Mouse (Mus musculus): ENCODE results near the gene Gpr183.

The Gpr183 gene

GRCm38 (mm10) chr14:121987691-121988090 lies 22.7 kb upstream of the Gpr183 start:
- DNase-seq (ENCODE audit: low read depth, low spot score), result no peak

DNA sequence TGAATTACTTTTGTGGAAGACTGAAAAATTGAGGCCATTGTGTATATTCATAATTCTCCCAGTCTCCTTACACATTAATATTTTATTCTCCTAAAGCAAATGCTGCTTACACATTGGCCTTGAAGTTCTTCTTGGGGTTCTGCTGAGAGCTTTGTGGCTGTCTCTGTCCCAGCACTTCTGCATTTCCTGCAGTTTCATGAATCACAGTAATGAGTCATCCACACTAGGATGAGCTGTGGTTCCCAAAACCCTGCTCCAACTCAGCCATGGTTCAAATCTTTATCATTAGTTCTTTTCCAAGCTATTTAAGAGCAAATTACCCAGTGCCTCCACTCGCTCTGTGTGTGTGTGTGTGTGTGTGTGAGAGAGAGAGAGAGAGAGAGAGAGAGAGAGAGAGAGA lies 22.3 kb upstream of the Gpr183 start:
- no peak for DNase-seq (ENCODE audit: low read depth, low spot score)

DNA sequence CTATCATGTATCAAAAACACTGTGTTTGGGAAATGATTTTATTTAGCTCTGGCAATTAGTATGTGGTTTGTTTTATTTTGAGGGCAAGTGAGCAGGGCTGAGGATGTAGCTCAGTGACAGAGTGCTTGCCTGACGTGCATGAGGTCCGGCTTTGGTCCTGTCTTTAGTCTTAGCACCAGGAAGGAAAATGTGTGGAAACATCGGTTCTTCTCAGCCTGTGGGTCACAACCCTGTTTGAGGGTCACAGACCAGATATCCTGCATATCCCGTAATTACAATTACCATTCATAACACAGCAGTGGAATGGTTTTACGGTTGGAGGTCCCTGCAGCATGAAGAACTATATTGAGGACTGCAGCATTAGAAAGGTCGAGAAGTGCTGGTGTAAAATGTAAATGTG lies 21.0 kb upstream of the Gpr183 start:
- DNase-seq (ENCODE audit: low read depth, low spot score), result no peak

DNA sequence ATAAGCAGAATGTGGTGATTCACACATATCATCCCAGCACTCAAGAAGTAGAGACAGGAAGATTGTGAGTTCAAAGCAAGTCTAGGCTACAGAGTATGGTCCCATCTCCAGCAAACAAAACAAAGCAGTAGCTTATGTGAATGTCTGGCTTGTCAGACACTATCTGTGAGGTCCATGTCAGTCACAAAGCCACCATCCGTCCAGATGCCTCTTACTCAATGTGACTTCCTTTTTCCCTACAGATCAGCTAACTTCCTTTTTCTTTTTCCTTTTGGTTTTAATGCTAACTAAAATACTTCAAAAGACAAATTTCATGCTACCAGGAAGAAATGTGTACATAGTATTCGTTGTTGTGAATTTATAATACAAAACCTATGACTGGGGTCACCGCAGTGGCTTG lies 20.5 kb upstream of the Gpr183 start:
- no peak for DNase-seq (ENCODE audit: low read depth, low spot score)

DNA sequence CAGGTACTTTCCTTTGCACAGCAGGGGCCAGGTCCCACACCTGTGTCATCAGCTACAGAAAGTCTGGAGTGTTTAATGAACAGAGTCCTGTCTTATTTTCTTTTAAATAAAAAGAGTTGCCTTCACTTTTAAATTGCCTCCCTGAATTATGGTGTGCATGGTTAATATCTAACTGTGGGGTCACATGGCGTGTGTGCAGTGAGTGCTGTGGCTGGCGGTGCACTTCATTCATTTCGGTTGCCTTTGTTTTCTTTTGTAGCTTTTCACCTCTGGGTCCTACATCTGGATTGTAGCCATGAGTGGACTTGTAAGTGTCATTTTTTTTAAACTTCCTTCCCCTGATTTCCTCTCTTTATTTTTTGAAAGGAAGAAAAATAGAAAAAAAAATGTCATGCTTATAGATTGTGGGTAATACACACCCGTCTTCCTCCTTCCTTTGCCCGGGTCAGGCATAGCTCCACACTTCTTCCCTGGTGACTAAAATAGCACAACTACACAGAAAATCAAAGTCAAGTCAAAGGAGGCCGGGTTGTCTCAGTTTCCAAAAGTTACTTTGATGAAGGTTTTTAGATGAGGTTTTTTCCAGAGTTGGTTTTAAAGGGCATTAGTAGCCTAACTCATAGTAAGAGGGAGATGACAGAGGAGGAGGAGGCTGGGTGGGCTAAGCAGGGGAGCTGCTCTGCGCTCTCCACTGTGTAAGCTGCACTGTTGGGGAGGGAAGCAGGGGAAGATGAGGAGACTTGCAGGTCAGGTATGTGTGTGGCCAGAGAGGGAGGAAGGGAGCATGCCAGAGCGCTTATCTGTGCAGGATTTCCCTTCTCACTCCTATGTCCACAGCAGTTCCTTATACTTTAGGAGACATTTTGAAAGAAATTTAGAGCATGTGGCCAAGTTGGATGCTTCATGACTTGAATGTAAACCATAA lies 18.3 kb upstream of the Gpr183 start:
- no peak for DNase-seq (ENCODE audit: low read depth, low spot score)

- no peak for DNase-seq (ENCODE audit: low read depth, low spot score)
Measured at GRCm38 (mm10) chr14:121981531-121981930, 16.5 kb upstream of the Gpr183 start.

- DNase-seq (ENCODE audit: low read depth, low spot score), result no peak
Measured at GRCm38 (mm10) chr14:121973114-121973513, 8.1 kb upstream of the Gpr183 start.

DNA sequence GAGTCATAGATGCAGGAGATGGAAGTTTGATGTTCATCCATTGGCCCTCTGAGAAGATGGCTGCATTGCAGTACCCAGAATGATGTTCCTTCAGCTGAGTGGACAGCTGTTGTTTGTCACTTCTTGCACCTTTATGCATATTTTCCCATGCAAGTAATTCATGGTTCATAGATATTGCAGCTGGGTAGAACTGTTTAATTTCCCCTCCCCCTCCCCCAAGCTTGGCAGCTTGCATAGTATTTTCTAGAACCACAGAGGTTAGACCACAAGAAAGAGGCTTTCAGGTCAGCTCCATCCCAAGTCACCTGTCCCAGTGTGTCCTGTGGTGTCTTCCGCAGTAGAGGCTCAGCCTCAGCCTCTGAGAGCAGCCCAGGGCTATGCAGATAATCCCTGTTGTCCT lies 5.4 kb upstream of the Gpr183 start:
- DNase-seq (ENCODE audit: low read depth, low spot score), result no peak

- DNase-seq (ENCODE audit: low read depth, low spot score), result no peak
Measured at GRCm38 (mm10) chr14:121967095-121967494, 2.1 kb upstream of the Gpr183 start.

- DNase-seq (ENCODE audit: low read depth, low spot score), result no peak
Measured at GRCm38 (mm10) chr14:121965461-121965860, 466 bp upstream of the Gpr183 start.

GRCm38 (mm10) chr14:121963942-121964335 lies 1.1 kb downstream of the Gpr183 start:
- DNase-seq (ENCODE audit: low read depth, low spot score), result no peak

DNA sequence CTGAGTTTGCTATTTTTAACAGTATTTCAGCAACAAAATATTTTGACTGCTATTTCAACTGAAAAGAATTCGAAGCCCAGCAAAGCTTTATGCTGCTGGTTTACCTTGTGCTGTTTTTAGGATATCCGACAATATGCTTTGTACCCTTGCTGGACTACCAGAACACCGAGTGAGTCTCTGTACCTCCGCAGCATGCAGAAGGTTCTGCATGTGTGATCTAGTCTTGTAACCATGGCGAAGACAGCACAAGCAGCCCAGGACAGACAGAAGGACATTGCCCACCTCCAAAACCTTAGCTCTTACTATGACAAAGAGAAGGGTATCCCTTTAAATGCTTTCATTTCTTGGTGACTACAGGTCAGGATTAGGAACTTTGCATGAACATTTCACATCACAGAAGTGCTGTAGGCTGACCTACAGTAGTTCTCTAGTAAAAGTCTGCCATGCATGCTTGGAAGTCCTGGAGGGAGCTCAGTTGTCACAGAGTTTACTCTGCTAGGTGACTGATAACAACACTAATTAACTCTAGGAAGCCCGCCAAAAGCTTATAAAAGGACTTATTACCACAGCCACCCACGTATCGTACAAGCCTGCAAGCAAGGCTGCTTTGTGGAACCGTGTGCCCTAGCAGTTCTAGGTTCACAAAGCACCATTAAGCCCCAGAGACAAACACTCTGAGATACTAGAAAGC lies 1.6 kb downstream of the Gpr183 start:
- no peak for DNase-seq (ENCODE audit: low read depth, low spot score)

GRCm38 (mm10) chr14:121962128-121962890 lies 2.7 kb downstream of the Gpr183 start:
- DNase-seq (ENCODE audit: low read depth, low spot score), result no peak

DNA sequence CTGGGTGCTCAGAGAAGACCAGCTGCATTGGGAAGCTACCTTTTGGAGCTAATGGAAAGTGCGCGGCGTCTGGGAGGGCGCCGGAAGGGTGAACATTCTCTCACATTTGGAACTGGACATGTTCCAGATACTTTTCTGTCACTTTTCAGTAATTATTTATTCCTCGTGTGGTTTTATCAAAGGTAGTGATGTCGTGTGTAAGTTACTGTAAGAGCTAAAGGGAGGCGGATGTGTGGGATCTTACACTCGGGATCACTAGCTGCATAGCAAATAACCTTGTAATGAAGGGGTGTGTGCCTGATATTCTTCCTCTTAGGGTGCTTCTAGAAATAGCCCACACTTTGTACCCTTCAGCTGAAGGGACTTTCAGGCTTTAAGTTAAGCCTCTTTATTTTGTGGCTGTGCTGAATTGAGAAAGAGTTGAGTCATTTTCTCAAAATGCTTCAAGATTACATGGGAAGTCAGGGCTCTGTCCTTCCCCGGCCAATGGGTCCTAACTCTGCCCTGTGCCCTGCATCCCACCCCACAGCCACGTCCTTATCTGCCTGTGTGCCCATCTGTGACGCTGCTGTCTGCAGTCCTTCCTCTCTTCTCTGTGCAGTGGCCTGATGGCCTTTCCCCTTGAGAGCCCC lies 3.4 kb downstream of the Gpr183 start:
- no peak for DNase-seq (ENCODE audit: low read depth, low spot score)

- no peak for DNase-seq (ENCODE audit: low read depth, low spot score)
Measured at GRCm38 (mm10) chr14:121960997-121961396, 4.0 kb downstream of the Gpr183 start.

DNA sequence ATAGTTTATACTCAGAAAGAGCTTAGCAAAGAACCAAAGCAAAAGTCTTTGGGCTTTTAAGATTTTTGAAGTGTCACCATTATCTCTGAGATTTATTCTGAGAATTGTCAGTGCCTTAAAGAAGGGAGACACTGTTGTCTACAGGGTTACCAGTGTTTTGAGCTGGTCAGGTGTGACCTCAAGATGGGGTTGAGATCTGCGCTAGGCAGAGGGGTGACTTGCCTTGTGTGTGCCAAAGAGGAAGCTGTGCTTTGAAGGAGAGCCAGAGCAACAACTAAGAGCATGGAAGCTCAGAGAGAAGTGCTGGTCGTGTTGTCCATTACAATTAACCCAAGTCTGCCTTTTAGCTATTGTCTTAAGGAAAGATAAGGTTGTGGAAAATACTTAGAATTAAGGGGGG lies 4.5 kb downstream of the Gpr183 start:
- no peak for DNase-seq (ENCODE audit: low read depth, low spot score)

GRCm38 (mm10) chr14:121960031-121960430 lies 5.0 kb downstream of the Gpr183 start:
- DNase-seq (ENCODE audit: low read depth, low spot score), result no peak

- no peak for DNase-seq (ENCODE audit: low read depth, low spot score)
Measured at GRCm38 (mm10) chr14:121959538-121959980, 5.4 kb downstream of the Gpr183 start.

GRCm38 (mm10) chr14:121958751-121959537 lies 6.1 kb downstream of the Gpr183 start:
- DNase-seq (ENCODE audit: low read depth, low spot score), result no peak

- DNase-seq (ENCODE audit: low read depth, low spot score), result no peak
Measured at GRCm38 (mm10) chr14:121958041-121958750, 6.8 kb downstream of the Gpr183 start.
